Mouse (Mus musculus): ENCODE measurements around the gene Anapc15-ps. TPM values are rescaled to one million over a fixed set of nuclear protein-coding genes. Genes with fewer than 3 reads are reported as not detected.
A peak's percentile ranks its signal among the peaks of the same experiment; 100 is the strongest.

Anapc15-ps gene
- total RNA-seq, 2 experiments from 2014 or later, result not detected

- intact Hi-C loops (cut with DNase I), result loop anchor here (10.0 kb wide), 1 partner anchor 63 kb away; no protein-coding TSS in a partner anchor
- DNase-seq (ENCODE audit: extremely low spot score in 1 of 2, low spot score in 2 of 2), result peak in 1 of 2 experiments; percentile 46
Observed at GRCm38 (mm10) chr10:95677356-95678109, 4.3 kb upstream of the Anapc15-ps start.

GRCm38 (mm10) chr10:95676991-95677355 lies 3.7 kb upstream of the Anapc15-ps start:
- DNase-seq (ENCODE audit: extremely low spot score in 1 of 2, low spot score in 2 of 2), result no peak
- intact Hi-C loops (cut with DNase I), result loop anchor here (10.0 kb wide), 1 partner anchor 62 kb away; no protein-coding TSS in a partner anchor

- intact Hi-C loops (cut with DNase I), result loop anchor here (10.0 kb wide), 1 partner anchor 62 kb away; no protein-coding TSS in a partner anchor
- no peak for DNase-seq (ENCODE audit: extremely low spot score in 1 of 2, low spot score in 2 of 2)
Observed at GRCm38 (mm10) chr10:95676387-95676786, 3.1 kb upstream of the Anapc15-ps start.

- intact Hi-C loops (cut with DNase I), result loop anchor here (10.0 kb wide), 1 partner anchor 56 kb away; no protein-coding TSS in a partner anchor
- no peak for DNase-seq (ENCODE audit: extremely low spot score in 1 of 2, low spot score in 2 of 2)
Observed at GRCm38 (mm10) chr10:95670781-95671780, 2.2 kb downstream of the Anapc15-ps start.

- intact Hi-C loops (cut with DNase I), result loop anchor here (10.0 kb wide), 1 partner anchor 55 kb away; no protein-coding TSS in a partner anchor
- no peak for DNase-seq (ENCODE audit: extremely low spot score in 1 of 2, low spot score in 2 of 2)
Observed at GRCm38 (mm10) chr10:95669872-95670271, 3.4 kb downstream of the Anapc15-ps start.

GRCm38 (mm10) chr10:95669034-95669433 lies 4.2 kb downstream of the Anapc15-ps start:
- intact Hi-C loops (cut with DNase I), result no loop called here
- no peak for DNase-seq (ENCODE audit: extremely low spot score in 1 of 2, low spot score in 2 of 2)

GRCm38 (mm10) chr10:95667371-95668030 lies 5.8 kb downstream of the Anapc15-ps start:
- no peak for DNase-seq (ENCODE audit: extremely low spot score in 1 of 2, low spot score in 2 of 2)
- intact Hi-C loops (cut with DNase I), result no loop called here

GRCm38 (mm10) chr10:95666791-95667190 lies 6.5 kb downstream of the Anapc15-ps start:
- intact Hi-C loops (cut with DNase I), result no loop called here
- no peak for DNase-seq (ENCODE audit: extremely low spot score in 1 of 2, low spot score in 2 of 2)

GRCm38 (mm10) chr10:95665426-95665990 lies 7.7 kb downstream of the Anapc15-ps start:
- no peak for DNase-seq (ENCODE audit: extremely low spot score in 1 of 2, low spot score in 2 of 2)
- intact Hi-C loops (cut with DNase I), result no loop called here

GRCm38 (mm10) chr10:95664613-95665012 lies 8.6 kb downstream of the Anapc15-ps start:
- intact Hi-C loops (cut with DNase I), result no loop called here
- no peak for DNase-seq (ENCODE audit: extremely low spot score in 1 of 2, low spot score in 2 of 2)

GRCm38 (mm10) chr10:95660356-95660755 lies 12.9 kb downstream of the Anapc15-ps start:
- intact Hi-C loops (cut with DNase I), result no loop called here
- no peak for DNase-seq (ENCODE audit: extremely low spot score in 1 of 2, low spot score in 2 of 2)

GRCm38 (mm10) chr10:95659471-95660150 lies 13.6 kb downstream of the Anapc15-ps start:
- intact Hi-C loops (cut with DNase I), result no loop called here
- no peak for DNase-seq (ENCODE audit: extremely low spot score in 1 of 2, low spot score in 2 of 2)

- no peak for DNase-seq (ENCODE audit: extremely low spot score in 1 of 2, low spot score in 2 of 2)
- intact Hi-C loops (cut with DNase I), result no loop called here
Observed at GRCm38 (mm10) chr10:95658836-95659343, 14.4 kb downstream of the Anapc15-ps start.

- DNase-seq (ENCODE audit: extremely low spot score in 1 of 2, low spot score in 2 of 2), result peak in 1 of 2 experiments; percentile 28
- intact Hi-C loops (cut with DNase I), result no loop called here
Observed at GRCm38 (mm10) chr10:95656236-95657225, 16.7 kb downstream of the Anapc15-ps start.

GRCm38 (mm10) chr10:95652131-95652530 lies 21.1 kb downstream of the Anapc15-ps start:
- DNase-seq (ENCODE audit: extremely low spot score in 1 of 2, low spot score in 2 of 2), result no peak
- intact Hi-C loops (cut with DNase I), result no loop called here

GRCm38 (mm10) chr10:95648326-95648888 lies 24.8 kb downstream of the Anapc15-ps start:
- intact Hi-C loops (cut with DNase I), result no loop called here
- DNase-seq (ENCODE audit: extremely low spot score in 1 of 2, low spot score in 2 of 2), result no peak

Data from left cerebral cortex, postnatal 10 days (tissue).